Mouse (Mus musculus) testis, adult 2 months (tissue): ENCODE data around the gene Yap1. TPM values are rescaled to one million over a fixed set of nuclear protein-coding genes. Genes with fewer than 3 reads are reported as not detected.

Experiments
- H3K27ac ChIP-seq: fragments of 200-500 bp; 2 replicates; pipeline ENCODE4 v1.5.1; 2012; ENCODE audit warnings: low read depth, low read length; ENCODE audit not compliant: control insufficient read depth, insufficient read depth
- H3K27me3 ChIP-seq: fragments of 200-500 bp; 2 replicates; pipeline ENCODE4 v1.6.1; 2012; ENCODE audit warnings: mild to moderate bottlenecking, low read length, moderate library complexity; ENCODE audit not compliant: control insufficient read depth, insufficient read depth
- H3K36me3 ChIP-seq: fragments of 200-500 bp; 2 replicates; pipeline ENCODE4 v1.6.1; 2012; ENCODE audit warnings: mild to moderate bottlenecking, low read length; ENCODE audit not compliant: control insufficient read depth, insufficient read depth
- H3K4me1 ChIP-seq: fragments of 200-500 bp; 2 replicates; pipeline ENCODE4 v1.6.1; 2012; ENCODE audit warnings: low read length; ENCODE audit not compliant: control insufficient read depth, insufficient read depth
- H3K4me3 ChIP-seq: fragments of 200-500 bp; 2 replicates; pipeline ENCODE4 v1.5.1; 2012; ENCODE audit warnings: low read depth, mild to moderate bottlenecking, low read length, moderate library complexity, mixed read lengths; ENCODE audit not compliant: control insufficient read depth
- CTCF ChIP-seq: fragments of 200-500 bp; IDR thresholded peaks from 2 replicates; pipeline ENCODE4 v1.5.1; 2012; ENCODE audit warnings: low read depth, mild to moderate bottlenecking, inconsistent platforms, low read length, moderate library complexity; ENCODE audit not compliant: control insufficient read depth, insufficient read depth, insufficient replicate concordance
- POLR2A ChIP-seq: fragments of 200-500 bp; IDR thresholded peaks from 2 replicates; pipeline ENCODE4 v1.6.1; 2012; ENCODE audit warnings: low read depth, mild to moderate bottlenecking, inconsistent platforms, low read length, moderate library complexity; ENCODE audit not compliant: control insufficient read depth
- polyA plus RNA-seq: library from polyadenylated mRNA; depleted of rRNA; stranded (reverse); fragments of >200 nt; gene quantifications from 2 replicates; pipeline ENCODE4 v1.2.3, GENCODE M21; 2012

The Yap1 gene
- polyA plus RNA-seq, 1 experiment = 35.1 TPM

DNA sequence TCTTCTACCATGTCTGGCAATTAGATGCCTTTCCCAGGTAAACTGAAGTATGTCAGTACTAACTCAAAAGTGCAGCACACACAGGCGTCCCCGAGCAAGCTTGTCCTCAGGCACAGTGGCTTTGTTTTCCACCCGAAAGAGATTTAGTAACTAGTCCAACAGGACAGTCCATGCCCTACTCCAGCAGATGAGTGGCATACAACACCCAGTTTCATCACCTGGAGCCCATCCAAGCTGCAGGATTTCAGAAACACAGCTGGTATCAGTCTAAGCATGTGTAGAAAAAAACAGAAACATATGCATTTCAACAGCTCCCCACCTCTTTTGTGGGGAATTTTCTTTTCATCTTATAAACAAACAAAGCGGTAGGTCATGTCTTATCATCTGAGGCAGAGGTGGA lies 13.5 kb downstream of the Yap1 start:
- no peak overlapping the region for H3K4me3 ChIP-seq
- H3K4me1 ChIP-seq = no peaks in the 10 kb centered on the region
- TF ChIP-seq CTCF (no peak), POLR2A (no peak)
- no peak overlapping the region for H3K27ac ChIP-seq
- H3K36me3 ChIP-seq = 0 out of 2 replicates have a peak, but pooled peaks cover 1% of the 10 kb centered on the region
- H3K27me3 ChIP-seq = no peaks in the 10 kb centered on the region

- H3K27ac ChIP-seq = no peak overlapping the region
- TF ChIP-seq CTCF (no peak), POLR2A (no peak)
- H3K27me3 ChIP-seq = no peaks in the 10 kb centered on the region
- no peak overlapping the region for H3K4me3 ChIP-seq
- H3K36me3 ChIP-seq = 0 out of 2 replicates have a peak, but pooled peaks cover 1% of the 10 kb centered on the region
- no peaks in the 10 kb centered on the region for H3K4me1 ChIP-seq
These were observed 17.3 kb downstream of the Yap1 start for GRCm38 (mm10) chr9:7987119-7987518.

- Histone ChIP-seq H3K36me3 (0 out of 2 replicates have a peak, but pooled peaks cover under 1% of the 10 kb centered on the region), H3K27ac (no peak overlapping the region), H3K4me3 (no peak overlapping the region), H3K27me3 (no peaks in the 10 kb centered on the region), H3K4me1 (no peaks in the 10 kb centered on the region)
- TF ChIP-seq POLR2A (no peak), CTCF (no peak)
These were observed 20.1 kb downstream of the Yap1 start for GRCm38 (mm10) chr9:7984287-7984686.

DNA sequence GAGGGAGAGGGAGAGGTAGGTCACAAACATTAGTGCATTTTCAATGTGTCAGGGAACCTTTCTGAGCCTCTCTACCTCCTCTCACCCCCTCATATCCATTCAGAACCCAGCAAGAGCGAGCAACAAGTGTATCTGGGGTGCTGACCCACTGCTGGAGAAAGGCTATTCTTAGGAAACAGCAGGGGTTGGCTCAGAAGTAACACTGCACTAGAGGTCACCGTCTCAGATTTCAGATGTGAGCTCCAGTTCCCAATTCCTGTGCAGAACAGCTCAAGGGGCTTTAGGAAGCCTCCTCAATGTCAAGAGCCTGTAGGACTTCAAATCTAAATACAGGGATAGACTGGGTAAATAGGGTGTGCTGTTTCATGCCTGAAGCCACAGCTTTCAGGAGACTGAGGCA lies 20.7 kb downstream of the Yap1 start:
- Histone ChIP-seq H3K4me3 (no peak overlapping the region), H3K27ac (no peak overlapping the region), H3K4me1 (no peaks in the 10 kb centered on the region), H3K27me3 (no peaks in the 10 kb centered on the region), H3K36me3 (no peaks in the 10 kb centered on the region)
- TF ChIP-seq CTCF (no peak), POLR2A (no peak)

DNA sequence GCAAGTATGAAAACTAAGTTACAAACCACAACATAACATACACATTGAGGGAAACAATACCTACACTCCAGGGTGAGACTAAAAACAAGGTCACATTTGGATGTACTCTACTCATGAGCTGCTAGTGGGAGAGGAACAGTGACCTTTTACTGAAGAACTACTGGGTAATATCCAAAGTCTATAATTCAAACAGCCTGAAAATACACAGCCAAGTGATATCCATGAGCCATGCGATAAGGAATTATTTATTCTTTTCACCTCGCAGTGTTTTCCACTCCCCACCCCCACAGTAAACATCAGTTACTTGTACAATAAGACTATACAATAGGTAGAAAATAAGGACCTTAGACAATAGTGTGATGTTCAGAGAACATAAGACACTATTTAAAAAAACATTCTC lies 24.2 kb downstream of the Yap1 start:
- Histone ChIP-seq H3K4me1 (no peaks in the 10 kb centered on the region), H3K27me3 (no peaks in the 10 kb centered on the region), H3K36me3 (no peaks in the 10 kb centered on the region), H3K4me3 (no peak overlapping the region), H3K27ac (no peak overlapping the region)
- TF ChIP-seq POLR2A = no peak
- TF ChIP-seq CTCF = no peak

DNA sequence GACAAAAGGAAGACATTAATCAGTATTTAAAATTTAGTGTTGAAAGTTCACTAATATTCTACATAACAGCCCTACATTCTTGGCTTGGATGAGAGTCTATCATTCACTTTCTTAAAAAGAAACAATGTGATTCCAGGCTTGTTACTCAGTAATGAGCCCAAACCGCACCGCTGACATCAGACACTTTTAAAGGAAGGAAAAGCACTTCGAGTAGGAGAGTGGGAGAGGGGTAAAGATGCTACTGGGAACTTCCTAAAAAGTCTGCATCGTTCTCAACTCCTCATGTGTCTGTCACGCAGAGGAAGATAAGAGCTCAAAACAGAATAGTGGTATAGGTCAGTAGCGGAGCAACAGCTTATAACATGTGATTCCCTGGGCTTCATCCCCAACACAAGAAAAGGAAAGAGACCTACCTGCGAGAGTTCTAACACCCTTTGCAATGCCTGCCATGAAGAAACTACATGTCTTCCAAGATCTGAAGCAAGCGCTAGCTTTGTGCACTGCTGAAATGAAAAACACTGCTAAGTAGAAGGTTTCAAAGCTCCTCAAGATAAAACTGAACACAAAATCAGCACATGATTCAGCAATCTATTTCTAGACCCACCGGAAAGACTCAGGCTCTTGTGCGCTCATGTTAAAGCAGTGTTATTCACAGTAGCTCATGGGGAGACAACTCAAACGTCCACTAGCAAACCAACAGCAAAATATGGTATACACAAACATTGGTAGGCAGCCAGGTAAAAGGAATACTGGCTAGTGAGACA lies 25.1 kb downstream of the Yap1 start:
- Histone ChIP-seq H3K27me3 (no peaks in the 10 kb centered on the region), H3K4me3 (no peak overlapping the region), H3K4me1 (no peaks in the 10 kb centered on the region), H3K27ac (no peak overlapping the region), H3K36me3 (no peaks in the 10 kb centered on the region)
- TF ChIP-seq POLR2A (no peak), CTCF (no peak)

DNA sequence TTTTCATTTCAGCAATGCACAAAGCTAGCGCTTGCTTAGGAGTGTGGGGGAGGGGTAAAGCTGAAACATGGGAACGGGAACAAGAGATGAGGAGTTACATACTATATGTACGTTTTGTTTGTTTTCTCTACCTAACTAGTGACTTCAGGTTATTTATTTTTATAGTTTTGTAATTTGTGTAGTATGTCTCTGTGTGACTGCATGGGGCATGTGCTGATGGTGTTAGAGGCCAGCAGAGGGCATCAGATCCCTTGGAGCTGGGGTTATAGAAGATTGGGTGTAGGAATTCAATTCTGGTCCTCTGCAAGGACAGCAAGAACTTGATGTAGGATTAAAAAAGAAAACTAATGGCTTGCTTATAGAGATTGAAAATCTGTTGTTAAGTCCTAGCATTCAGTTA lies 25.9 kb downstream of the Yap1 start:
- H3K27me3 ChIP-seq = no peaks in the 10 kb centered on the region
- H3K4me1 ChIP-seq = no peaks in the 10 kb centered on the region
- no peak for TF ChIP-seq CTCF
- TF ChIP-seq POLR2A = no peak
- no peak overlapping the region for H3K4me3 ChIP-seq
- H3K36me3 ChIP-seq = no peaks in the 10 kb centered on the region
- H3K27ac ChIP-seq = no peak overlapping the region

GRCm38 (mm10) chr9:7977587-7977986 lies 26.8 kb downstream of the Yap1 start:
- H3K27ac ChIP-seq = no peak overlapping the region
- no peak overlapping the region for H3K4me3 ChIP-seq
- no peaks in the 10 kb centered on the region for H3K27me3 ChIP-seq
- H3K4me1 ChIP-seq = no peaks in the 10 kb centered on the region
- H3K36me3 ChIP-seq = no peaks in the 10 kb centered on the region
- TF ChIP-seq CTCF = no peak
- no peak for TF ChIP-seq POLR2A
